Mouse (Mus musculus) layer of hippocampus, adult 8-10 months (tissue): Measurements from ENCODE around the gene Helb. TPM values are rescaled to one million over a fixed set of nuclear protein-coding genes. Genes with fewer than 3 reads are reported as not detected.
A peak's percentile ranks its signal among the peaks of the same experiment; 100 is the strongest.

Experiments
- DNase-seq, 2 experiments: peaks; one replicate each; pipeline ENCODE4 v3.0.0; 2022; ENCODE audit warnings: low spot score in 2 of 2
- total RNA-seq, 4 experiments: library from RNA; stranded (reverse); gene quantifications; 2 replicates each; pipeline ENCODE4 v1.2.4; 2022

The Helb gene
- total RNA-seq, 4 experiments from 2014 or later: 4.2 to 6.1 (median 4.6) TPM

GRCm38 (mm10) chr10:120095136-120095535, 17.7 kb downstream of the Helb start:
- DNase-seq: no peak

GRCm38 (mm10) chr10:120092548-120092947, 20.2 kb downstream of the Helb start:
- no peak for DNase-seq

GRCm38 (mm10) chr10:120077850-120078249, 34.9 kb downstream of the Helb start:
- DNase-seq: no peak

GRCm38 (mm10) chr10:120066319-120066718, 46.5 kb downstream of the Helb start:
- no peak for DNase-seq

GRCm38 (mm10) chr10:120064424-120064823, 48.4 kb downstream of the Helb start:
- DNase-seq: peak in 1 of 2 experiments; percentile 32

GRCm38 (mm10) chr10:120061238-120062130, 51.3 kb downstream of the Helb start:
- DNase-seq: no peak

- no peak for DNase-seq
Observed at GRCm38 (mm10) chr10:120060579-120061237, 52.1 kb downstream of the Helb start.

- no peak for DNase-seq
Observed at GRCm38 (mm10) chr10:120044714-120045234, 68.0 kb downstream of the Helb start.

GRCm38 (mm10) chr10:120044237-120044636, 68.5 kb downstream of the Helb start:
- DNase-seq: no peak

GRCm38 (mm10) chr10:120038194-120038593, 74.6 kb downstream of the Helb start:
- DNase-seq: peak; percentile 75 to 76

- no peak for DNase-seq
Observed at GRCm38 (mm10) chr10:120035824-120036223, 77.0 kb downstream of the Helb start.

- no peak for DNase-seq
Observed at GRCm38 (mm10) chr10:120035211-120035733, 77.5 kb downstream of the Helb start.

- DNase-seq: no peak
Observed at GRCm38 (mm10) chr10:120033866-120034265, 78.9 kb downstream of the Helb start.

Other genes with a start within 250 kb of the Helb start
- 10 to 100 TPM; 58.6 to 66.2 (median 62.9) TPM for gene Tmbim4, start 88.6 kb upstream of the Helb start, total RNA-seq
- gene Irak3, start 89.1 kb upstream of the Helb start, total RNA-seq: 1 to 10 TPM; 1.6 to 2.5 (median 1.8) TPM
- gene Llph, start 114.1 kb upstream of the Helb start, total RNA-seq: 10 to 100 TPM; 13.9 to 18.5 (median 15.9) TPM